Comparison of ENCODE assay signal across 28 mouse cellular contexts in genomic region chrX:164113744-164114143, GRCm38 (mm10). TPM values are rescaled to one million over a fixed set of nuclear protein-coding genes. Genes with fewer than 3 reads are reported as not detected.
DNase-seq lines count a peak whose midpoint lies in the region; ATAC-seq and TF ChIP-seq lines count a peak whose summit lies in the region.
"Had no signal": no experiment of that assay in that cellular context is flagged by ENCODE, and none has a peak within 500 bp of the region (broad histone marks: within the 10 kb centered on the region; RNA-seq: fewer than 3 reads in every experiment).

No protein-coding gene starts in this region.

- peak; percentile 85 for ATAC-seq in intestine, embryonic 15.5 days
- ATAC-seq in intestine, postnatal 0 days: peak; percentile 94
- ATAC-seq: activated CD4-positive, CD25-positive, alpha-beta regulatory T cell, adult 4 months; CD4-positive, CD25-positive, alpha-beta regulatory T cell, adult 4 months; forebrain, embryonic 14.5 days; forebrain, embryonic 16.5 days; Patski had no signal

- H3K27ac ChIP-seq in intestine, embryonic 15.5 days: no peak overlapping the region
- H3K27ac ChIP-seq in intestine, postnatal 0 days (ENCODE audit: low read depth, low read length): peak overlapping the region; percentile 28; the same call in 1 of the 2 replicates
- H3K27ac ChIP-seq in small intestine, adult 2 months (ENCODE audit: insufficient read depth, low read depth, low read length): peak overlapping the region; percentile 85
- H3K27ac ChIP-seq: embryonic facial prominence, embryonic 13.5 days; embryonic facial prominence, embryonic 15.5 days; forebrain, embryonic 10.5 days; forebrain, embryonic 12.5 days had no signal

- no peak for TF ChIP-seq POLR2A in small intestine, adult 2 months (IDR thresholded peaks at IDR 0.05; ENCODE audit: low read depth, low read length)

- no peak overlapping the region for H3K4me3 ChIP-seq in intestine, embryonic 15.5 days (replicated peaks)
- H3K4me3 ChIP-seq in intestine, postnatal 0 days (ENCODE audit: low read depth, low read length): no peak overlapping the region
- H3K4me3 ChIP-seq in small intestine, adult 2 months (ENCODE audit: low read depth, low read length): no peak overlapping the region
- H3K4me3 ChIP-seq: embryonic facial prominence, embryonic 13.5 days; embryonic facial prominence, embryonic 15.5 days; erythroblast, embryonic 14.5 days; forebrain, embryonic 10.5 days; forebrain, embryonic 12.5 days had no signal

- TF ChIP-seq CTCF in intestine, postnatal 0 days (IDR thresholded peaks at IDR 0.05; ENCODE audit: low read depth): no peak
- TF ChIP-seq CTCF in small intestine, adult 2 months (IDR thresholded peaks at IDR 0.05; ENCODE audit: extremely low read depth, insufficient read length, insufficient replicate concordance, low read depth, low read length): no peak

- no peak for DNase-seq in spleen, postnatal 4 days (ENCODE audit: low spot score in 2 of 2)
- no peak for DNase-seq in kidney, postnatal 10 days
- DNase-seq: adrenal gland, adult 8-10 months; adrenal gland, postnatal 14 days; adrenal gland, postnatal 36 days; B cell, adult 2 months; cerebellum, adult 11-12 months; cerebellum, adult 2 months; cerebellum, adult 9-10 months; cerebellum, postnatal 10 days; cerebellum, postnatal 25 days had no signal

- no peaks in the 10 kb centered on the region for H3K27me3 ChIP-seq in intestine, embryonic 15.5 days (replicated peaks)
- no peaks in the 10 kb centered on the region for H3K27me3 ChIP-seq in intestine, postnatal 0 days (replicated peaks; ENCODE audit: control insufficient read depth, insufficient read depth, low read length)
- no peaks in the 10 kb centered on the region for H3K27me3 ChIP-seq in small intestine, adult 2 months (ENCODE audit: control insufficient read depth, insufficient read depth, low read length)
- H3K27me3 ChIP-seq: CH12.LX had no signal

- no peak overlapping the region for H3K4me2 ChIP-seq in intestine, embryonic 15.5 days (replicated peaks)
- H3K4me2 ChIP-seq in intestine, postnatal 0 days (replicated peaks; ENCODE audit: low read depth): no peak overlapping the region
- H3K4me2 ChIP-seq: embryonic facial prominence, embryonic 13.5 days; embryonic facial prominence, embryonic 15.5 days; forebrain, embryonic 12.5 days had no signal

- no peaks in the 10 kb centered on the region for H3K36me3 ChIP-seq in intestine, embryonic 15.5 days
- no peaks in the 10 kb centered on the region for H3K36me3 ChIP-seq in intestine, postnatal 0 days (ENCODE audit: control insufficient read depth, insufficient read depth)
- H3K36me3 ChIP-seq in small intestine, adult 2 months (ENCODE audit: control insufficient read depth, insufficient read depth, low read length): no peaks in the 10 kb centered on the region
- H3K36me3 ChIP-seq: embryonic facial prominence, embryonic 13.5 days; embryonic facial prominence, embryonic 15.5 days; forebrain, embryonic 10.5 days; forebrain, embryonic 12.5 days; G1E had no signal

- H3K9ac ChIP-seq in intestine, embryonic 15.5 days: no peak overlapping the region
- no peak overlapping the region for H3K9ac ChIP-seq in intestine, postnatal 0 days (ENCODE audit: low read depth, low read length)
- H3K9ac ChIP-seq: embryonic facial prominence, embryonic 13.5 days; embryonic facial prominence, embryonic 15.5 days; forebrain, embryonic 12.5 days had no signal

- no peaks in the 10 kb centered on the region for H3K4me1 ChIP-seq in intestine, embryonic 15.5 days (replicated peaks)
- no peaks in the 10 kb centered on the region for H3K4me1 ChIP-seq in intestine, postnatal 0 days (replicated peaks; ENCODE audit: control insufficient read depth, insufficient read depth, low read length)
- H3K4me1 ChIP-seq in small intestine, adult 2 months (ENCODE audit: control insufficient read depth, insufficient read depth, insufficient read length, low read length): peaks cover 4% of the 10 kb centered on the region; the same call in 1 of the 2 replicates
- H3K4me1 ChIP-seq: embryonic facial prominence, embryonic 13.5 days; embryonic facial prominence, embryonic 15.5 days; forebrain, embryonic 10.5 days; forebrain, embryonic 12.5 days had no signal

- 69% methylated on average over 6 of the region's 6 CpGs for WGBS in intestine, embryonic 15.5 days
- 56% methylated on average over 6 of the region's 6 CpGs for WGBS in intestine, postnatal 0 days
- WGBS in small intestine, adult 2 months: 45% methylated on average over 6 of the region's 6 CpGs

- H3K9me3 ChIP-seq in intestine, embryonic 15.5 days: no peaks in the 10 kb centered on the region
- H3K9me3 ChIP-seq in intestine, postnatal 0 days (ENCODE audit: control insufficient read depth): no peaks in the 10 kb centered on the region
- H3K9me3 ChIP-seq: embryonic facial prominence, embryonic 13.5 days; embryonic facial prominence, embryonic 15.5 days; forebrain, embryonic 10.5 days; forebrain, embryonic 12.5 days; G1E had no signal

RNA-seq across cellular contexts. Expression of gene Cltrn, which starts 25.1 kb away (rescaled TPM):
- polyA plus RNA-seq in intestine, embryonic 15.5 days (2015; fragmentation: Nextera tagmentation; extraction: Ambion mirVana): 9.5 and 10.7 TPM in 2 replicates
- 3.4 and 3.8 TPM in 2 replicates for polyA plus RNA-seq in intestine, postnatal 0 days (2015; fragmentation: Nextera tagmentation; extraction: Ambion mirVana)
- not detected in 2 replicates for polyA plus RNA-seq in small intestine, adult 2 months (2012; rRNA removed)
- polyA plus RNA-seq: activated CD4-positive, CD25-positive, alpha-beta regulatory T cell, adult 4 months; CD4-positive, CD25-positive, alpha-beta regulatory T cell, adult 4 months; cortical plate, adult 2 months; embryonic facial prominence, embryonic 11.5 days; embryonic facial prominence, embryonic 15.5 days; erythroblast, embryonic 14.5 days; forebrain, embryonic 16.5 days; Patski had no signal

RNA-seq across cellular contexts. Expression of gene Ace2, which starts 25.4 kb away (rescaled TPM):
- polyA plus RNA-seq in intestine, embryonic 15.5 days (2015; fragmentation: Nextera tagmentation; extraction: Ambion mirVana): 69.3 and 74.3 TPM in 2 replicates
- polyA plus RNA-seq in intestine, postnatal 0 days (2015; fragmentation: Nextera tagmentation; extraction: Ambion mirVana): 515 and 570 TPM in 2 replicates
- polyA plus RNA-seq in small intestine, adult 2 months (2012; rRNA removed): 16.8 and 82.4 TPM in 2 replicates
- polyA plus RNA-seq: activated CD4-positive, CD25-positive, alpha-beta regulatory T cell, adult 4 months; CD4-positive, CD25-positive, alpha-beta regulatory T cell, adult 4 months; embryonic facial prominence, embryonic 11.5 days; erythroblast, embryonic 14.5 days; forebrain, embryonic 14.5 days; forebrain, embryonic 16.5 days; G1E had no signal

RNA-seq across cellular contexts. Expression of gene Siah1b, which starts 37.5 kb away (rescaled TPM):
- polyA plus RNA-seq in intestine, embryonic 15.5 days (2015; fragmentation: Nextera tagmentation; extraction: Ambion mirVana): 23.0 and 25.6 TPM in 2 replicates
- 7.3 and 7.8 TPM in 2 replicates for polyA plus RNA-seq in intestine, postnatal 0 days (2015; fragmentation: Nextera tagmentation; extraction: Ambion mirVana)
- 3.5 and 4.2 TPM in 2 replicates for polyA plus RNA-seq in small intestine, adult 2 months (2012; rRNA removed)
